Mouse (Mus musculus) stomach, postnatal 0 days (tissue): ENCODE results near the gene Urgcp. TPM values are rescaled to one million over a fixed set of nuclear protein-coding genes. Genes with fewer than 3 reads are reported as not detected.

Source experiments
- ATAC-seq: fragments of 200-750 bp; cut with Nextera tagmentation; 2 replicates; pipeline ENCODE4 v1.8.0; 2017; ENCODE audit not compliant: low FRiP score, low TSS enrichment
- DNase-seq: peaks from one replicate; pipeline ENCODE4 v3.0.0-alpha.2; 2016; ENCODE audit warnings: low spot score
- H3K27ac ChIP-seq: fragments of 300-500 bp; sonication (generic); replicated peaks from 2 replicates; pipeline ENCODE4 v1.5.1; 2014; ENCODE audit warnings: mild to moderate bottlenecking, control low read depth
- H3K27me3 ChIP-seq: fragments of 300-500 bp; sonication (generic); 2 replicates; pipeline ENCODE4 v1.6.1; 2014; ENCODE audit warnings: low read length; ENCODE audit not compliant: control insufficient read depth, insufficient read depth
- H3K36me3 ChIP-seq: fragments of 300-500 bp; sonication (generic); 2 replicates; pipeline ENCODE4 v1.6.1; 2014; ENCODE audit warnings: low read length, mixed read lengths; ENCODE audit not compliant: control insufficient read depth, insufficient read depth
- H3K4me1 ChIP-seq: fragments of 300-500 bp; sonication (generic); replicated peaks from 2 replicates; pipeline ENCODE4 v1.6.1; 2014; ENCODE audit warnings: antibody characterized with exemption; ENCODE audit not compliant: control insufficient read depth, insufficient read depth
- H3K4me2 ChIP-seq: fragments of 300-500 bp; sonication (generic); replicated peaks from 2 replicates; pipeline ENCODE4 v1.6.1; 2014; ENCODE audit warnings: low read depth, mild to moderate bottlenecking, control low read depth, moderate library complexity
- H3K4me3 ChIP-seq: fragments of 300-500 bp; sonication (generic); 2 replicates; pipeline ENCODE4 v1.5.1; 2014; ENCODE audit warnings: low read depth, low read length, control low read depth
- H3K9ac ChIP-seq: fragments of 300-500 bp; sonication (generic); 2 replicates; pipeline ENCODE4 v1.6.1; 2014; ENCODE audit warnings: mild to moderate bottlenecking, low read length, control low read depth, mixed read lengths
- H3K9me3 ChIP-seq: fragments of 300-500 bp; sonication (generic); 2 replicates; pipeline ENCODE4 v1.6.1; 2016; ENCODE audit warnings: low read length; ENCODE audit not compliant: control insufficient read depth
- CTCF ChIP-seq: IDR thresholded peaks from 2 replicates; pipeline ENCODE4 v1.5.1; 2016; ENCODE audit warnings: antibody characterized with exemption, low read depth, mild to moderate bottlenecking, moderate library complexity
- EP300 ChIP-seq: optimal IDR thresholded peaks from 2 replicates; pipeline ENCODE3; 2016; ENCODE audit warnings: antibody characterized with exemption
- WGBS: fragments of 180-500 bp; shearing (Covaris S2); extraction: QIAGEN DNeasy Blood & Tissue Kit; methylation state at CpG from one replicate; pipeline ENCODE4 v1.1.7; 2014; 5-methylcytosine and 5-hydroxymethylcytosine counted together
- polyA plus RNA-seq: library from polyadenylated mRNA; unstranded; fragments of >200 nt; fragmentation: Nextera tagmentation; extraction: Ambion mirVana; gene quantifications from 2 replicates; pipeline ENCODE4 v1.2.1, GENCODE M21; 2015

Urgcp gene
- polyA plus RNA-seq, 1 experiment from 2014 or later, result 14.1 TPM

- Histone ChIP-seq H3K27ac (no peak overlapping the region), H3K4me3 (no peak overlapping the region), H3K4me2 (no peak overlapping the region), H3K36me3 (peaks cover 2% of the 10 kb centered on the region; the same call in 1 of the 2 replicates), H3K4me1 (0 out of 2 replicates have a peak, but pooled peaks cover 2% of the 10 kb centered on the region), H3K9ac (no peak overlapping the region), H3K9me3 (no peaks in the 10 kb centered on the region), H3K27me3 (no peaks in the 10 kb centered on the region)
- ATAC-seq (no peak), DNase-seq (no peak)
- WGBS, result 84% methylated on average over 1 of the region's 1 CpGs
- TF ChIP-seq CTCF (0 out of 2 replicates have a peak, but pooled peaks have one; percentile 11), EP300 (no peak)
Observed at GRCm38 (mm10) chr11:5703341-5703740, 58.8 kb downstream of the Urgcp start.

GRCm38 (mm10) chr11:5702957-5703332 lies 59.2 kb downstream of the Urgcp start:
- ATAC-seq, result no peak
- Histone ChIP-seq H3K4me2 (no peak overlapping the region), H3K9me3 (no peaks in the 10 kb centered on the region), H3K9ac (no peak overlapping the region), H3K27ac (no peak overlapping the region), H3K4me1 (0 out of 2 replicates have a peak, but pooled peaks cover 2% of the 10 kb centered on the region), H3K4me3 (no peak overlapping the region), H3K36me3 (peaks cover 2% of the 10 kb centered on the region; the same call in 1 of the 2 replicates), H3K27me3 (no peaks in the 10 kb centered on the region)
- WGBS, result 93% methylated on average over 6 of the region's 6 CpGs
- no peak for DNase-seq
- TF ChIP-seq EP300 (no peak), CTCF (no peak)

- no peak overlapping the region for H3K9ac ChIP-seq
- H3K9me3 ChIP-seq, result no peaks in the 10 kb centered on the region
- WGBS, result 75% methylated on average over 5 of the region's 5 CpGs
- DNase-seq, result no peak
- H3K36me3 ChIP-seq, result peaks cover 2% of the 10 kb centered on the region; the same call in 1 of the 2 replicates
- H3K4me1 ChIP-seq, result 0 out of 2 replicates have a peak, but pooled peaks cover 2% of the 10 kb centered on the region
- no peak for ATAC-seq
- H3K27me3 ChIP-seq, result no peaks in the 10 kb centered on the region
- H3K27ac ChIP-seq, result no peak overlapping the region
- TF ChIP-seq CTCF (no peak), EP300 (no peak)
- H3K4me2 ChIP-seq, result no peak overlapping the region
- H3K4me3 ChIP-seq, result no peak overlapping the region
Observed at GRCm38 (mm10) chr11:5702271-5702956, 59.8 kb downstream of the Urgcp start.

GRCm38 (mm10) chr11:5701821-5702220 lies 60.4 kb downstream of the Urgcp start:
- Histone ChIP-seq H3K9me3 (no peaks in the 10 kb centered on the region), H3K4me1 (0 out of 2 replicates have a peak, but pooled peaks cover 2% of the 10 kb centered on the region), H3K9ac (no peak overlapping the region), H3K36me3 (peaks cover 2% of the 10 kb centered on the region; the same call in 1 of the 2 replicates), H3K4me2 (no peak overlapping the region), H3K27ac (no peak overlapping the region), H3K4me3 (no peak overlapping the region), H3K27me3 (no peaks in the 10 kb centered on the region)
- 90% methylated on average over 1 of the region's 1 CpGs for WGBS
- no peak for ATAC-seq
- TF ChIP-seq EP300, result no peak
- no peak for TF ChIP-seq CTCF
- DNase-seq, result no peak

GRCm38 (mm10) chr11:5701300-5701699 lies 60.9 kb downstream of the Urgcp start:
- H3K27me3 ChIP-seq, result no peaks in the 10 kb centered on the region
- ATAC-seq (no peak), DNase-seq (no peak)
- no peak overlapping the region for H3K4me3 ChIP-seq
- H3K9me3 ChIP-seq, result no peaks in the 10 kb centered on the region
- H3K27ac ChIP-seq, result no peak overlapping the region
- WGBS, result 56% methylated on average over 2 of the region's 2 CpGs
- H3K4me1 ChIP-seq, result 0 out of 2 replicates have a peak, but pooled peaks cover 2% of the 10 kb centered on the region
- no peak for TF ChIP-seq EP300
- no peak for TF ChIP-seq CTCF
- no peak overlapping the region for H3K4me2 ChIP-seq
- no peak overlapping the region for H3K9ac ChIP-seq
- H3K36me3 ChIP-seq, result peaks cover 2% of the 10 kb centered on the region; the same call in 1 of the 2 replicates

- Histone ChIP-seq H3K9me3 (no peaks in the 10 kb centered on the region), H3K27me3 (no peaks in the 10 kb centered on the region), H3K4me1 (no peaks in the 10 kb centered on the region), H3K4me2 (no peak overlapping the region), H3K36me3 (peaks cover 2% of the 10 kb centered on the region; the same call in 1 of the 2 replicates), H3K4me3 (no peak overlapping the region), H3K27ac (peak overlapping the region; percentile 30; the same call in 1 of the 2 replicates), H3K9ac (no peak overlapping the region)
- DNase-seq (no peak), ATAC-seq (0 out of 2 replicates have a peak, but pooled peaks have one; percentile 35)
- TF ChIP-seq CTCF (no peak), EP300 (no peak)
- WGBS, result 84% methylated on average over 7 of the region's 7 CpGs
Observed at GRCm38 (mm10) chr11:5700808-5701207, 61.4 kb downstream of the Urgcp start.
